Mouse (Mus musculus): ENCODE data around the gene Tnip1. TPM values are rescaled to one million over a fixed set of nuclear protein-coding genes. Genes with fewer than 3 reads are reported as not detected.
A peak's percentile ranks its signal among the peaks of the same experiment; 100 is the strongest.

The Tnip1 gene
- 10 to 100 TPM; 53.2 to 64.1 TPM for total RNA-seq (2021)
- long read RNA-seq, experiment 1, partial matches to known transcripts: 11 of 41 reads
- long read RNA-seq, experiment 1, other reads (novel, unspliced or antisense): 25 of 41 reads
- long read RNA-seq, experiment 2, transcript Tnip1-206 (18 exons, 2,834 nt): major isoform, 7 of 45 reads
- long read RNA-seq, experiment 2, partial matches to known transcripts: 9 of 45 reads
- long read RNA-seq, experiment 2, other reads (novel, unspliced or antisense): 28 of 45 reads

- peak; percentile 64 for DNase-seq
Observed at GRCm38 (mm10) chr11:54962810-54963209, at the start of gene Tnip1. TSS of gene Tnip1 (minus strand) at chr11:54962917.

GRCm38 (mm10) chr11:55011440-55011839 lies 48.7 kb upstream of the Tnip1 start:
- no peak for DNase-seq

DNA sequence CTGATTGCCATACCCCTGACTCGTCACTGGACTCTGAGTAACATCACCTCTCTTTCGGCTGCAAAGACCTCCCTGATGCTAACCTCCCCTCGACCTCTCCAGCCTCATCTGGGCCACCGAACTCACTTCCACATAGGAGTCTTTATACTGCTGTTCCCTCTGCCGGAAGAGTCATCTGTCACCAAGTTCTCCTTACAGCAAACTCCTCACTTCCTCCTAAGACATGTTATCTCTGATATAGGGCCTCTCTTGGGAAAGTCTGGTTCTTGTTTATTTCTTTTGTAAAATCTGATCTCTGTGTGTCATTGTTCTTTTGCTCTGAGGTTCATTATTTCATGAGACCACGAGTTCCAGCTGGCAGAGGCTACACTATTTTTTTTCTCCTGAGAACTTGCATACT lies 45.5 kb upstream of the Tnip1 start:
- DNase-seq: no peak

DNA sequence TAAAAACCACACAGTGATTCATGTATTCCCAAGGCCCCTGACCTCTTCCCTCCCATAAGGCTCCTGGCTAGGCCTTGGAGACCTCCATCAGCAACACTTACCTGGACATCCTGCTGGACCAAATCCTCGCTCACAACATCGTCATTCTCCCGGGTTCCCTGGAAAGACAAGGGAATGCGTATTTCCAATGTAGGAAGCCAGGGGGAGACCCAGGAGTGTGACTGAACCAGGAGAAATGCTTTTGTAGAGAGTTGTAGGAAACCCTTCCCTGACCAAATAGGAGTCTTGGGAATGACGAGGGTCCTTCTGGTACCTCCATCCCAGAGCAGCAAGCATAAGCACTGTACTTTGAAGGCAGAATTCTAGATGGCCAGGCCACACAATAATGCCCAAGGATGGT lies 43.0 kb upstream of the Tnip1 start:
- DNase-seq: no peak

DNA sequence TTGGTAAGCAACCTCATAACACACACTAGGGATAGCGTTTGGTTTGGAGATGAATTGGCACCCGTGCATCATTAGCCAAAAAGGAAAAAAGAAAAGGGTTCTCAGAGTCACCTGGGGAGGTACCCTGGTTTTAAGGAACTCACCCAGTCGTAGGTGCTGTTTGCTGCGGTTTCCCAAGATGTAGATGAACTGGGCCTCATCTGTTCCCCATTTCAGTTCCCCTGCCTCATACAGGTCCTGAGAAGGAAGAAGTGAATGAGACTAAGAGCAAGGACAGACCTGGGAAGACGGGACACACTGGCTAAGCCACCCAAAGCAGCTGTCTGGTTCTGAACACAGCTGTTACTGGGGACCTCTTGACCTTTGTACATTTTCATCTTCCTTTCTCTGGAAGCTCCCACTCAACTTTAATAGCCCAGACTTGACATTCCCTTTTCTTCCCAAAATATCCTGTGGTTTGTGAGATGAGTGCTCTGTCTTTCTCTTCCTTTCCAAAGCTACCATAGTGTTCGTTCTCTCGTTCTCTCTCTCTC lies 42.3 kb upstream of the Tnip1 start:
- no peak for DNase-seq

DNA sequence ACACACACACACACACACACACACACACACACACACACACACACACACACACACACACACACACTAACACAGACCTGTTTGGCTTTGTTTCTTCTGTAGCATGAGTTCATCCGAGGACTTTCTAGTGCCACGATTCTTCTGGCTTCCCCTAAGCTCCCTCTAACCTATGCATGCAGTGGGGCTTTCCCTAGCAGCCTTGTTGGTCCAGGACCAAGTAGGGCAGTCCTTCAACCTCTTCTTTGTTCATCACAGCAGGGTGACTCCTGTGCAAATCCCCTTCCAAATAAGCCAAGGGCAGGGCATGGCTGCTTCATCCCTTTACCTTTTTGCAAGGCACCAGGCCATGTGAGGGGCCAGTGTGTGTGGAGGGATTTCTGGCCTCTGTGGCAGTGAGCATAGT lies 36.0 kb upstream of the Tnip1 start:
- peak; percentile 35 for DNase-seq

GRCm38 (mm10) chr11:54998284-54998683 lies 35.6 kb upstream of the Tnip1 start:
- DNase-seq: peak; percentile 75

DNA sequence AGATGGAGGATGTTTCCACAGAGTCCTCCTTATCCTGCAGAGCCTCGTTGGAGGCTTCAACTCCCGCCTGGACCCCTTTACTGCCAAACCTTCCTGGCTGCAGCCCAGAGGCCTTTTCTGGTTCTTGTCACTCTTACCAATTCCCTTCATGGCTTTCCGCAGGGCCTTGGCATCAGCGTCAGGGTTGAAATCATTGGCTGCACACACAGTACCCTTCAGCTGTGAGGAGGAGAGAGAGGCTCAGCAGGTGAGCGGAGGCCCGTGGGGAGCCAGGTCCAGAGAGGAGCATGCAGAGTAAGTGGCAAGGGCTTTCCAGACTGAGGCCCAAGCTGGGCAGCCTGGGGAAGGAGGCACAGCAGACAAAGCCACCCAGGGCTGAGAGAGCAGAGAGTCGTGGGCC lies 33.5 kb upstream of the Tnip1 start:
- no peak for DNase-seq

- no peak for DNase-seq
Observed at GRCm38 (mm10) chr11:54989920-54990319, 27.2 kb upstream of the Tnip1 start.

- no peak for DNase-seq
Observed at GRCm38 (mm10) chr11:54988754-54989349, 26.1 kb upstream of the Tnip1 start.

DNA sequence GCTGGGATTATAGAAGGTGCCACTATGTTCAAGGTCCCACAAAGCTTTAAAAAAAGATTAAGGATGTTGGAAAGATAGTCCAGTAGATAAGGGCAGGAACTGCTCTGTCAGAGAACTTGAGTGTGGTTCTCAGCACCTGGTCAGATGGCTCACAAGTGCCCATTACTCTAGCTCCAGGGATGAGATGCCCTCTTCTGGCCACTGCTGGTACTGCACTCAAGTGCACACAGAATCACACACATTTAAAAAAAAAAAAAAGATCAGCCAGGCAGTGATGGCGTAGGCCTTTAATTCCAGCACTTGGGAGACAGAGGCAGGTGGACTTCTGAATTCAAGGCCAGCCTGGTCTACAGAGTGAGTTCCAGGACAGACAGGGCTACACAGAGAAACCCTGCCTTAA lies 25.3 kb upstream of the Tnip1 start:
- DNase-seq: peak; percentile 44

DNA sequence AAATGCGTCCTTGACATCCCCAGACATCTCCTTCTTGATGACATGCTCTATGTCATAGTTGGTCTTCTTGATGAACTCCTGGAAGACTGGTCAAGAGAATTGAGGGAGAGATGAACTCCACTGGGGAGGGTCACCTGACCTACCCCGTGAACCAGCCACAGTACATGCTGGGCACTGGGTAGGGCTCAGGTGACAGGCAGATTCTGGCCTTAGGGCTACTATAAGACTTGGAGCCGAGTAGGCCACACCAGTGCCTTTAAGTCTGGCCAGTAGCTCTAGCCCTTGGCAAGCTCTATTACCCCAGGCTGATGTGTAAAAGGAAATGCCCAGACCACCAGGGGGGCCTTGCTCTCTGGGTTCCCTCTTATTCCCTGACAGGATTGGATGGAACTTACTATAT lies 22.4 kb upstream of the Tnip1 start:
- no peak for DNase-seq

DNA sequence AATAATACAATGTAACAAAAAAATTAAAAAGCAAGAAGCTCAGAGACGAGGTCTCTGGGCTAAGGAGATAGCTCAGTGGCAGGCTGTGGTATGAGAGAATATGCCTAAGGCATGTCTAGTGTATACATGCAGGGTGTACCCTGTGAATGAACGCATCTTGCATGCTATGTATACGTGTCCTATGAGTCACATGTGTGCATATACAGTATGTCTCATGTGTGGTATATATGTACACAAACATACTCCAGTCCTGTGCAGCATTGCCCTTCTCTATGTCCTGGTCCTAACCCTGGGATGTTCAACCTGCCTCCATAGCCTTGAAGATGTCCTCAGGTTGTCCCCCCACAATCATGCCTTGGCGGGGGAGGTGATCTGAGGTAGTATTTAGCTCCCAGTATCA lies 21.9 kb upstream of the Tnip1 start:
- no peak for DNase-seq

- peak; percentile 88 for DNase-seq
Observed at GRCm38 (mm10) chr11:54984085-54984484, 21.4 kb upstream of the Tnip1 start.

DNA sequence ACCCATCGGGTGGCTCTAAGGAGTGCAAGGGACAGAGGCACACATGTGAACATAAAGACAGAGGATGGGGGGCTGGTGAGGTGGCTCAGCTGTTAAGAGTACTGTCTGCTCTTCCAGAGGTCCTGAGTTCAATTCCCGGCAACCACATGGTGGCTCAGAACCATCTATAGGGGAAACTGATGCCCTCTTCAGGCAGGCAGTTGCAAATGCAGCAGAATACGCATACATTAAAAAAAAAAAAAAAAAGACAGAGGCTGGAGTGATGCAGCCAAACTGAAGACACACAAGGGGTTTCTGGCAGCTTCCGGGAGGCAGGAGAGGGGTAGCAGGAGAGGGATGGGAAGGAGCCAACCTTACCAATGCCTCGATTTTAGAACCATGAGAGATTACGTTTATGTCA lies 19.8 kb upstream of the Tnip1 start:
- no peak for DNase-seq

- no peak for DNase-seq
Observed at GRCm38 (mm10) chr11:54981630-54982029, 18.9 kb upstream of the Tnip1 start.

GRCm38 (mm10) chr11:54977385-54977937 lies 14.7 kb upstream of the Tnip1 start:
- DNase-seq: no peak

- no peak for DNase-seq
Observed at GRCm38 (mm10) chr11:54976351-54976750, 13.6 kb upstream of the Tnip1 start.

GRCm38 (mm10) chr11:54975756-54976155 lies 13.0 kb upstream of the Tnip1 start:
- DNase-seq: no peak

DNA sequence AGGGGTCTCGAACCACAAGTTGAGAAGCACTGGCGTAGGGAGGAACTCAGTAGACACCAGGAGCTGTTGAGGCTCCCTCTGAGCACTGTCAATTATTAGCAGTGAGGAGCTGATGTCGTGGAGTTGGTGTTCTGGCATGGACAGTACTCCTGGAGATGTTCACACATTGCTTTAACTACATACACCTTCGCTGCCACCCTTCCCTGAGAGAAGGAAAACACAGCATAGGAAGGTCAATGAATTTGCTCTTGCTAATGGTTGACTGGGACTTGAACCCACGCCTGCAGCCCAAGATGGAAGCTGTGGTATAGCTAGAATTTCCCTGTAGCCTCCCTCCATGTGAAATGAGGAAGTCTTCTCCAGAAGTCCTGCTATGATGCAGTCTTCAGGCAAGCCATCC lies 12.6 kb upstream of the Tnip1 start:
- DNase-seq: no peak

DNA sequence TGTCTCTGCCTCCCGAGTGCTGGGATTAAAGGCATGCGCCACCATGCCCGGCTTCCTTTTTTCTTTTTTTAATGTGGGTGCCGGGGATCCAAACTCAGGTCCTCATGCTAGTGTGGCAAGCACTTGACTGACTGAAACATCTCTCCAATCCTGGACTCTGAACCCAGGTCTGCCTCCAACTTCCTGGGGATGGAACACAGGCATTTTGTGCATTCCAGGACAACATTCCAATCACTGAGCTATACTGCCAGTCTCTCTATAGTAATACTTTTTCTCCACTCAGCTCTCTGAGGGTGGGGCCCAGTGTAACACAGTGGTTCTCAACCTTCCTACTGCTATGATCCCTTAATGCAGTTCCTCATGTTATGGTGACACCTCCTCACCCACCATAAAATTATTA lies 11.9 kb upstream of the Tnip1 start:
- DNase-seq: no peak

DNA sequence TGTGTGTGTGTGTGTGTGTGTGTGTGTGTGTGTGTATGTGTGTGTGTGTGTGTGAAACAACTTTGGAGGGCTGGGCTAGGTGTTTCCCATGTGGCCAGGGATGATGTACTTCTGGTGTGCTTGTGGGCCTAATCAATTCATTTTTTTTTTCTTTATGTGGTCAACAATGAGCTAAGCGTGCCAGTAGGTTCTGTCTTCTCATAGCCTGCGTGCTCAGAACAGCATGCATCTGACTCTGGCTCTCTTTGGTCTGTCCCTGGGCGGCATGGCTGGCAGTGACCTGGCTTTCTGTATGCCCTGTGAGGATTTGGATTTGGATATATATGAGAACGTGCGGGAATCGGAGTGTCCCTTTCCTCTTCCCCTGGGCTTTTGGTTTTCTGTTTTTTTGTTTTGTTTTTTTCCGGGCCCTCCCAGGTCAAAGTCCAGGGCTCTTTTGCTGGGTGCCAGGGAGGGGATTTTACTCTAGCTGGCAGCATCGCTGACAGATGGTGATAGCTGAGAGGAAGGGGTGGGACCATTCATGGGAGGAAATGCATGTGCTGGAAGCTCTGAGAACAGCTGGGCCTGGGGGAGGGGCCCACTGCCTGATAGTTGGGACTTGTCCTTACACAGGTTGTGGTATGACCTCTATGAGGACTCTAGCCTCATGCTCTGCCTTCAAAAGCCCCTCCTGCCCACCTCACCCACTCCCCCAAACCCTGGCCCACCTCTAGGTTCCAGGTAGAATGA lies 10.9 kb upstream of the Tnip1 start:
- DNase-seq: peak; percentile 57

- DNase-seq: no peak
Observed at GRCm38 (mm10) chr11:54972789-54973188, 10.1 kb upstream of the Tnip1 start.

All from adrenal gland, postnatal 10 days (tissue).